Mouse (Mus musculus) E14TG2a.4 (cell line): ENCODE measurements around the gene Inafm1.

ENCODE experiments used
- CTCF ChIP-seq: conservative IDR thresholded peaks from 2 replicates; pipeline ENCODE4 v1.5.1; 2014; ENCODE audit warnings: low read length
- NANOG ChIP-seq: IDR thresholded peaks from 2 replicates; pipeline ENCODE4 v1.6.1; 2014; ENCODE audit warnings: borderline replicate concordance, low read length, mixed read lengths

DNA sequence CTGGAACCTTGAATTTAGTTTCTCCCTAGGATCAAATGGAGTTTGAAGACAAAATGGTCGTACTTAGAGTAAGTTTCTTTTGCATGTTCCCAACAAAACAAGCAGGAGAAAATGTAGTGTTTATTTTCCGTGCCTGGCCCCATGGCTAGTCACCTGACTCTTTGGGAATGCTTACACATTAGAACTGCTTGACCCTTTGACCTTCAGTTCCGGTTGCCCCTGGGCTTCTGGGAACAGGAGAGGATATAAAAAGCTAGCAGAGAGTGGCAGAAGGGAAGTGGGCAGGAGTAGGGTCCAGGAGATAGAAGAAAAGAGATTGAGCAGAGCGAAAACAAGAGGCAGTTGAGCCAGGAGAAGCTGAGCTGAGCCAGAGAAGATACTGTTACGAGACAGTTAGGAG is 43.5 kb downstream of the Inafm1 start:
- TF ChIP-seq CTCF (no peak), NANOG (no peak)
